In genomic region chr9:72872298-72873130, GRCm38 (mm10) we compare ENCODE assay signal across 11 mouse cellular contexts. TPM values are rescaled to one million over a fixed set of nuclear protein-coding genes. Genes with fewer than 3 reads are reported as not detected.
DNase-seq lines count a peak whose midpoint lies in the region; ATAC-seq and TF ChIP-seq lines count a peak whose summit lies in the region.
"Had no signal": no experiment of that assay in that cellular context is flagged by ENCODE, and none has a peak within 500 bp of the region (broad histone marks: within the 10 kb centered on the region; RNA-seq: fewer than 3 reads in every experiment).

No protein-coding gene starts in this region.

- WGBS in heart, embryonic 15.5 days = 39% methylated on average over 8 of the region's 8 CpGs
- WGBS in heart, postnatal 0 days = 48% methylated on average over 8 of the region's 8 CpGs
- 47% methylated on average over 8 of the region's 8 CpGs for WGBS in liver, embryonic 13.5 days (ENCODE audit: insufficient replicate concordance)

- no peak for TF ChIP-seq EP300 in heart, postnatal 0 days (IDR thresholded peaks at IDR 0.05; ENCODE audit: low read depth)

- no peak overlapping the region for H3K9ac ChIP-seq in heart, embryonic 15.5 days
- H3K9ac ChIP-seq in heart, postnatal 0 days (replicated peaks; ENCODE audit: low read depth, low read length) = no peak overlapping the region
- H3K9ac ChIP-seq in liver, embryonic 13.5 days = no peak overlapping the region

- no peak for DNase-seq in heart, adult 18-20 months
- peak; percentile 64 for DNase-seq in MN1 (ENCODE audit: low spot score)
- DNase-seq in heart, postnatal 0 days (ENCODE audit: low spot score) = peak; percentile 9
- no peak for DNase-seq in liver, embryonic 13.5 days
- no peak for DNase-seq in layer of hippocampus, adult 9-11 months
- no peak for DNase-seq in left cerebral cortex, postnatal 10 days (ENCODE audit: extremely low spot score in 1 of 2, low spot score in 2 of 2)
- DNase-seq in T-cell, adult 2 months (ENCODE audit: low spot score) = no peak
- DNase-seq: kidney, adult 11 months had no signal

- intact Hi-C loops in left cerebral cortex, postnatal 10 days (cut with DNase I) = no loop called here

- H3K4me2 ChIP-seq in heart, embryonic 15.5 days = peak overlapping the region; percentile 33
- H3K4me2 ChIP-seq in heart, postnatal 0 days (ENCODE audit: low read depth, low read length) = peak overlapping the region; percentile 39
- H3K4me2 ChIP-seq in liver, embryonic 13.5 days = peak overlapping the region; percentile 35; the same call in 1 of the 2 replicates

- no peaks in the 10 kb centered on the region for H3K9me3 ChIP-seq in heart, embryonic 15.5 days (replicated peaks)
- no peaks in the 10 kb centered on the region for H3K9me3 ChIP-seq in heart, postnatal 0 days (replicated peaks; ENCODE audit: control insufficient read depth, low read length)
- no peaks in the 10 kb centered on the region for H3K9me3 ChIP-seq in liver, embryonic 13.5 days (replicated peaks)
- H3K9me3 ChIP-seq: G1E had no signal

- no peak for TF ChIP-seq CTCF in heart, postnatal 0 days (IDR thresholded peaks at IDR 0.05; ENCODE audit: low read depth)

- peaks cover 20% of the 10 kb centered on the region for H3K4me1 ChIP-seq in heart, embryonic 15.5 days (replicated peaks)
- H3K4me1 ChIP-seq in heart, postnatal 0 days (ENCODE audit: control insufficient read depth, insufficient read depth) = peaks cover 7% of the 10 kb centered on the region
- peaks cover 7% of the 10 kb centered on the region; the same call in 1 of the 2 replicates for H3K4me1 ChIP-seq in liver, embryonic 13.5 days (replicated peaks)

- 0 out of 2 replicates have a peak overlapping the region, but pooled peaks have one; percentile 18 for H3K4me3 ChIP-seq in heart, embryonic 15.5 days
- no peak overlapping the region for H3K4me3 ChIP-seq in heart, postnatal 0 days (ENCODE audit: low read depth, low read length)
- no peak overlapping the region for H3K4me3 ChIP-seq in liver, embryonic 13.5 days (replicated peaks)
- H3K4me3 ChIP-seq: erythroblast, embryonic 14.5 days had no signal

- H3K27me3 ChIP-seq in heart, embryonic 15.5 days = no peaks in the 10 kb centered on the region
- H3K27me3 ChIP-seq in heart, postnatal 0 days (ENCODE audit: control insufficient read depth, insufficient read depth, low read length) = no peaks in the 10 kb centered on the region
- peaks cover 3% of the 10 kb centered on the region; the same call in 1 of the 2 replicates for H3K27me3 ChIP-seq in liver, embryonic 13.5 days

- ATAC-seq in heart, embryonic 15.5 days (replicated peaks; ENCODE audit: insufficient number of reproducible peaks, insufficient read depth, low FRiP score, low read depth) = no peak
- no peak for ATAC-seq in heart, postnatal 0 days (ENCODE audit: insufficient read depth, low read depth)
- ATAC-seq in liver, embryonic 13.5 days (ENCODE audit: low read depth) = no peak

- peak overlapping the region; percentile 61 for H3K27ac ChIP-seq in heart, embryonic 15.5 days
- peak overlapping the region; percentile 30; the same call in 1 of the 2 replicates for H3K27ac ChIP-seq in heart, postnatal 0 days (ENCODE audit: low read depth)
- H3K27ac ChIP-seq in liver, embryonic 13.5 days = no peak overlapping the region

- no peaks in the 10 kb centered on the region for H3K36me3 ChIP-seq in heart, embryonic 15.5 days
- no peaks in the 10 kb centered on the region for H3K36me3 ChIP-seq in heart, postnatal 0 days (replicated peaks; ENCODE audit: control insufficient read depth, insufficient read depth, low read length)
- no peaks in the 10 kb centered on the region for H3K36me3 ChIP-seq in liver, embryonic 13.5 days
- H3K36me3 ChIP-seq: G1E had no signal

RNA-seq across cellular contexts. Expression of gene Pygo1, which starts 52.9 kb away (rescaled TPM):
- 2.1 and 2.6 TPM in 2 replicates for polyA plus RNA-seq in heart, embryonic 15.5 days (2015; fragmentation: Nextera tagmentation; extraction: Ambion mirVana)
- total RNA-seq in heart, adult 18-20 months (2021) = 10 to 100 TPM; 13.5 to 14.9 TPM
- 1.9 and 2.2 TPM in 2 replicates for total RNA-seq in heart, postnatal 0 days (2014; rRNA removed; ENCODE audit: low replicate concordance)
- 1.5 and 1.6 TPM in 2 replicates for polyA plus RNA-seq in heart, postnatal 0 days (2015; fragmentation: Nextera tagmentation; extraction: Ambion mirVana)
- polyA plus RNA-seq in liver, embryonic 13.5 days (2015; fragmentation: Nextera tagmentation; extraction: Ambion mirVana) = 0.12 and 0.14 TPM in 2 replicates
- 10 to 100 TPM; 13.9 to 14.1 TPM for total RNA-seq in left cerebral cortex, postnatal 10 days (2021)
- polyA plus RNA-seq: erythroblast, embryonic 14.5 days; G1E had no signal

Comparison
In these comparisons a context has a peak if more than half of its experiments do, and no peak if none do; other contexts are left out.
1. DNase-seq: peak in MN1 (single experiment) and heart, postnatal 0 days (single experiment); none in heart, adult 18-20 months (0 of 2), liver, embryonic 13.5 days (single experiment), layer of hippocampus, adult 9-11 months (single experiment), left cerebral cortex, postnatal 10 days (0 of 2) and T-cell, adult 2 months (single experiment).
2. Peak in every context shown above with its lines, with median percentiles within 50 percentile points of each other: H3K4me2 ChIP-seq.